Mouse (Mus musculus): ENCODE results near the gene Plekhm3.

Plekhm3 gene

DNA sequence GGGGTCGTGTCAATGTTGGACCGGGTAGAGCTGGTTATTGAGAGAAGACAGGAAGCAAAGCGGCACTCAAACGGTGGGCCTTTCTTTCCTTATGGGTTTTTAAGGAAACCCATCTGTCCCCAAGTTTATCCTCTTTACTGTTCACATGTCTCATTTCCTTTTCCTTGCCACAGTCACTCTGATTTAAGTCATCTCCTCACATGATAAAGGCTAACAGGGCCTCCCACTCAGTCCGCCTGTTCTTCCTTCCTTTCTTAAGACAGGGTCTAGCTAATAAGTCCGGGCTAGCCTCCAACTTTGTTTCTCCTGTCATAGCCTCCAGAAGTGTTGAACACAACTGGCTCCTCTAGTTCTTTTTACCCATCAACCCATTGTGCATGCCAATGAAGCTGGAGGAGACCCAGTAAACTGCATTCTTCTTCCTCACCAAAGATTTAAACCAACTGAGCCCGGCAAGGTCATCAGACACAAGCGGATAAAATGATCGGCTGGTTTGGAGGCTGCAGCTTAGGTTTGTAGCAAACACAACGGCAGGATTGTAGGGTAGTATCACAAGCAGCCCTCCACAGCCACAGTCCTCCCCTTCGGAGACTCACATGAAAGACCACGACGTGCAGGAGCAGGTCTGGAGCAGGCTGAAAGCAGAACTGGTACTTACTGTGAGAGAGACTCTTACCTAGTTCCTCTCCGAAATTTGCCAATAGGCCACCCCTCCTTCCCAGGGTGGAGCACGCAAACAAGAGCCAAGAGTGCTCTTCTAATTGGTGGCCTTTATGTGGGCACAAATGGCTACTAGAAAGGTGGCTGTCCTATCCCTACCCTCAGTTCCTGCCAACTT, 29.0 kb downstream of the Plekhm3 start:
- no peak for DNase-seq (ENCODE audit: low spot score)

DNA sequence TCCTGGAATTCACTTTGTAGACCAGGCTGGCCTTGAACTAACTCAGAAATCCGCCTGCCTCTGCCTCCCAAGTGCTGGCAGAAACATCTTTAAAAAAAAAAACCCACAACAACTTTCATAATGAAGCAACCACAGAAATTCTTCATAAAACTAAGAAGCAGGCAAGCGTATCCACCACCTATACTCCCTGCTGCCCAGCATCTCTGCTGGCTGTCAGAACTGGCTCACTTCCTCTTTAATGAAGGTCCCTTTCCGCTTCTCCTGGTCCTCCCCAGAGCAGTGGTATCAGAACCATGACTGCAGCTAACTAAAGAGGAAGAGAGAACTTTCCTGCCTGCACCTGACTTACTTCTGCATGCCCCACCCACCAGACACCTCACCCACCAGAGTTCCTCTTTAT, 31.0 kb downstream of the Plekhm3 start:
- no peak for DNase-seq (ENCODE audit: low spot score)

DNA sequence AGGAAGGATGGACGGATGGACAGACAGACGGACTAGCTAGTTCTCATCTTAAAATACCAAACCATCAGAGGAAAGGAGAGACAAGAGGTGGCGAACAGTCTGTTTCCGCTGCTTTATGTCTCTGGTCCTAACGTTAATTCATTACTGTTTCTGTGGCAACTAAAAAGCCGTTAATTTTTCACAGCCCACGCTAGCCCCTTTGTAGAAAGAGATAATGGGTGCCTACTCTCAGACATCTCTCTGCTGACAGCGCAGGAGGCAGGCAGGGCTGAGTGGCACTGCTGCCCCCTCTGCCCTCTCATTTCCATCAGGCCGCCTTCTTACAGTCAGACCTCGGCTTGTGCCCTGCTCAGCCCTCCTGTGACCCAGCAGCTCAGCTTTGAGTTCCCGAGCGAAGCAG, 32.3 kb downstream of the Plekhm3 start:
- DNase-seq (ENCODE audit: low spot score) = no peak

- DNase-seq (ENCODE audit: low spot score) = no peak
Measured at GRCm38 (mm10) chr1:64918810-64919528, 37.7 kb downstream of the Plekhm3 start.

DNA sequence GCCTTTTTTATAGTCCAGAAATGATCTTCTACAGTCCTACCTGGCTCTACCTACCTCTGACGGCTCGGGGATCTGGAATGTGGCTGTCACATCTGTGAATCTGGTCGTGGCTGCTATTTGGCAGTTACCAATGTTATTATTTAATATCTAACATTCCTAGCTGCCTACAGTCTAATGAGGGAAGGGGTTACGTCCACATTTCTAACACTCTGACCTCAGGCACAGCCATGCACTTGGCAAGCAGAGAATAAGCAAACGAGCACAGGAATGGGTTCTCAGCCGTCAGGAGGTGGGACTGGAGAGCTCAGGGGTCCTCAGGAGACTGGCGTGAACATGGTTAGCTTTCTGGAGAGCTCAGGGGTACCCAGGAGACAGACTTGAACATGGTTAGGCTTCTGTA, 38.7 kb downstream of the Plekhm3 start:
- DNase-seq (ENCODE audit: low spot score) = no peak

GRCm38 (mm10) chr1:64916884-64917507, 39.6 kb downstream of the Plekhm3 start:
- no peak for DNase-seq (ENCODE audit: low spot score)

DNA sequence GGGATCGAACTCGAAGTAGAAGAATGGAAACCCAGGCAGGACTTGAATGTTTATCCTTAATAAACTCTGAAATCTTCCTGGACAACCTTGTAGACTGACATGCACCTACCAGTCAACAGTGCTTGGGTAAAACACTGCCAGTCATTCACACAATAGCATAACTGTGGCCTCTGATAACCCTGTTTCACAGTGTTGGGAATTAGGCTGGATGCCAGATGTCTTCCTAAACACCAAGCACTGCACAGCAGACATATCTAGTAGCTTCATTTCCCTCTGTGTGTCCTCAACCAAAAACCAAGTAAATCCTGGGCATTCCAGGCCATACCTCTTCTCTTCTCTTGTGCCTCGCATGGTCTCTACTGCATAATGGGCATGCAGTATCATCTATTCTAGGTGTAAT, 42.3 kb downstream of the Plekhm3 start:
- no peak for DNase-seq (ENCODE audit: low spot score)

- DNase-seq (ENCODE audit: low spot score) = no peak
Measured at GRCm38 (mm10) chr1:64907740-64908139, 48.9 kb downstream of the Plekhm3 start.

DNA sequence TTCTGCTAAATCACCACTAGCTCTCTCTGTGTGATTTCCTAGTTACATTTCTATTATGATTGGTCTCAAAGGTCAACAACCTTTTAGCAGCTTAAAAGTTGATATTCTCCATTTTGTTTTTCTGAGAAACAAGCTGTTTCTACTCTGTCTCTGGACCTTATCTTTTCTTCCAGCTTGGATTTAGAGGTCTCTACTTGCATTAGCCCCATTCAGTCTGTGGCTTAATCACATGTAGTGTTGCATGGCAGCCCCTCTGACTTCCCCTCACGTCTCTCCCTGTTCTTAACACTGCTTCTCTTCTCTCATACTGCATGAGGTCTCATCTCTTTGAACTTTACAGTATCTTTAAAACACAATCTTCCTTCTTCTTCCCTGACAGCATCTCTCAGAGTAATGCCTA, 50.4 kb downstream of the Plekhm3 start:
- no peak for DNase-seq (ENCODE audit: low spot score)

DNA sequence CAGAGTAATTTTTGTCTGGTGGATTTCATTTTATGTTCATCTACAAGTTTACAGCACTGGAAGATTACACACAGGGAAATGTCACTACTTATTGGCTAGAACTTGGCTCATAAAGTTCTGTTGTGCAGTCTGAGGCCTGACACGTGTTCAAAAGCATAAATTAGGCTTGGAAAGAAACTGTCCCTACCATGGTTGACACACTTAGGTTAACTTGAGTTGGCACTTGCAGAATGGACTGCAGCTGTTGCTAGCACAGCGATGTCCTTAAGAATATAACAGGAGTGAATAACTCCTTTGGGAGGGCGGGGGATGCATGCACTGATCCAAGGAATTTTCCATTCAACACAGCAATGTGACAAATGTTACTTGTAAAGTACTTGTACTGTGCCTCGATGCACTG, 53.2 kb downstream of the Plekhm3 start:
- DNase-seq (ENCODE audit: low spot score) = no peak

DNA sequence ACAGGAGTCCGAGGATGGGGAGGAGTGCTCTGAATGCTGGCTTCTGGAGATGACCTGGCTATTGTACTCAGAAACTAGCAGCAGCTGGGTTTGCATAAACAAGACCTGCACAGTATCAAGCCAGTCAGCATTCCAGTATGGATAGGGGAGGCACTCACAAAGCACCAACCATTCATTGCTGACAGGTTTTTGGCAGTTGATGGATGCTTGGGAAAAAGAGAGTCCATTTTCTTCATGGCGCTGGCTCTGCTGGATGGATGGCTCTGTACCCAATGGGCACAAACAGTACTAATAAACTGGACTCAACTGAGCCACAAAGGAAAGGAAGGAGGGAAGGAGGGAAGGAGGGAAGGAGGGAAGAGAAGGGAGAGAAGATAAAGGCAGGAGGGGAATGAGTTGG, 53.8 kb downstream of the Plekhm3 start:
- DNase-seq (ENCODE audit: low spot score) = no peak

DNA sequence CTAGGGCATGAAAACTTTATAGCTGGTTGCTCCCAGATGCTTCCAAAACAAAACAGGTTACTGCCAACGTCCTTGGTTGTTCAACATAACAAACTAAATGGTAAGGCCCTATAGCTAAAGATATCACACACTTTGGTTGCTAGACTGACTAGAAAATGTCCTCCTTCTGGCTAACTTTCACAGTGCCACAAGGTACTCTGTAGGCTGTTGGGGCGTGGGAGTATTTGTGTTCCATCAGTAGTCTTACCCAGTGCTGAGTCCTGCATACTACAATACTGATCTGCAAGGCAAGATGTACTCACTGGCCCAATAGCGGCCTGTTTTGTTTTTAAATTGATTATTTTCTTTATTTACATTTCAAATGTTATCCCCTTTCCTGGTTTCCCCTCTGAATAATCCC, 56.9 kb downstream of the Plekhm3 start:
- no peak for DNase-seq (ENCODE audit: low spot score)

DNA sequence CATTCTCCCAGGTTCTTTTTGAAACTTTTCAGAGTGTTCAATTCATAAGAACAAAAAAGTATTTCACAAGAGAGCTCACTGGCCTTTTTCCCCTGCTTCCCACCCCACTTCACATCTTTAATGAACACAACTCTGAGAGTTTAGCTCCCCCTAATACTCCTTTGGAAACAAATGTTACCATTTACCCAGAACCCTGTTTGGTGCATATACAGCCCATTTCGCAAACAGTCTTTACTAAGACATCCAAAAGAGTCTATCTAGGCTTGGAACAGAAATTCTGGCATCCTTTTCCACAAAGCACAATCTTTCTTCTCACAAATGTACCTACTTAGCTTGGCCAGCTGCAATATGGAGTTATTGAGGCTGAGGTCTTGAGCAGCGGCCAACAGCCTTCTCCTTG, 59.1 kb downstream of the Plekhm3 start:
- no peak for DNase-seq (ENCODE audit: low spot score)

- no peak for DNase-seq (ENCODE audit: low spot score)
Measured at GRCm38 (mm10) chr1:64893806-64894205, 62.8 kb downstream of the Plekhm3 start.

DNA sequence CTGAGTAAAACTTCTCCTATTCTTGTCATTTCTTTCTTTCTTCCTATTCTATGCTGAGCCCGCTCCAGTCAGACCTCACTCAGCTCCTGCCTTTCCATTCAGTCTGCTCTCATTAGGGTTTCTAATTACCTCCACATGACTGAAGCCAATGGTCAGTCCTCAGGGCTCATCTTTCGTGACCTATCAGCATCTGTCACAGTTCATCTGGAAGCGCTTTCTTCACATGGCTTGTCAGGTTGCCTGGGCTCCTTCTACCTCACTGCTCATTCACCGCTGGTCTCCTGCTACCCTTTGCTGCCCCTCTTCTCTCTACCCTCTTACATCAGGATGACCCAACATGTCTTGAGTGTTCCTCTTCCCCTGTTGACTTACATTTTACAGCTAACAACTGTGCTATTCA, 65.3 kb downstream of the Plekhm3 start:
- no peak for DNase-seq (ENCODE audit: low spot score)

- DNase-seq (ENCODE audit: low spot score) = no peak
Measured at GRCm38 (mm10) chr1:64887502-64888203, 69.0 kb downstream of the Plekhm3 start.

- no peak for DNase-seq (ENCODE audit: low spot score)
Measured at GRCm38 (mm10) chr1:64886718-64887117, 69.9 kb downstream of the Plekhm3 start.

DNA sequence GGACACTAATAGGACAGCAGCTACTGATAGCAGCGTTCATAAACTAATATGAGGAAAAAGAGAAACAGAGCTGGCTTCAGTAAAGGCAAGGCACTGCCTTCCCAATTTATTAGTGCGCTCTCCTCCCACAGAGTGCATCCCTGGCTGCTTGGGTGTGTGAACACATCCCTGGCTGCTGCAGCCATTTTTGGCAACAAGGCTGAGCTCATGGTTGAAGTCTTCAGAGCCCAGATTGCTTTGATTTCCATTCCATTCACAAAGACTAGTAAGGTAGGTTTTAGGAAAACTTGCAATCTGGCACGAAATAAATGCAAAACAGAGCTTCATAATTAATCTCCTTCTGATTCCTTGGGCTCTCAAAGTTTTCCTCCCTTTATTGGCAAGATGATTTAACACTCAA, 71.3 kb downstream of the Plekhm3 start:
- DNase-seq (ENCODE audit: low spot score) = no peak

DNA sequence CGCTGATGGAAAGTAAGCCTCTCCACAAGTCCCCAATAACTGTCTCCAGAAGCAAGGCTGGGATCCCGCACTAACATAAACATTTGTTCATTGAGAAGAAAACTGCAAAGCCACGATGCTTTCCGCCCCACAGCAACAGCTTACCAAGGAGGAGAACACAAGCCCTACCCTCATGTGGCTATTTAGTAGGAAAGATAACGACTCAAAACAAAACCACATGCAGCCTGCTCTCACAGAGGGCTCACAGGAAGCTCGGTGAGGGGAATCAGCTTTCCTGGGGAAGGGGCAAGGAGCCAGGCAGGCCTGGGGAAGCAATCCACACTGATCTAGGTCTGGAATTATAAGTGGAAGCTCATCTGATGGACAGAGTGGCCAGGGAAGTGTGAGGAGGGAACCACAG, 72.6 kb downstream of the Plekhm3 start:
- DNase-seq (ENCODE audit: low spot score) = no peak

- no peak for DNase-seq (ENCODE audit: low spot score)
Measured at GRCm38 (mm10) chr1:64880613-64881012, 76.0 kb downstream of the Plekhm3 start.

- no peak for DNase-seq (ENCODE audit: low spot score)
Measured at GRCm38 (mm10) chr1:64878795-64879240, 77.8 kb downstream of the Plekhm3 start.

- DNase-seq (ENCODE audit: low spot score) = no peak
Measured at GRCm38 (mm10) chr1:64876276-64876675, 80.3 kb downstream of the Plekhm3 start.
